Mouse (Mus musculus) embryonic facial prominence, embryonic 10.5 days (tissue): ENCODE measurements around the gene Garnl3. TPM values are rescaled to one million over a fixed set of nuclear protein-coding genes. Genes with fewer than 3 reads are reported as not detected.
"Not testable (repeated sequence)": the region's sequence is repeated elsewhere in the genome, so short reads cannot be mapped to it uniquely, and the experiment has no call there.

Experiments
- DNase-seq: peaks from one replicate; pipeline ENCODE4 v3.0.0-alpha.2; 2017; ENCODE audit warnings: low spot score
- H3K27ac ChIP-seq: fragments of 300-500 bp; sonication (generic); replicated peaks from 2 replicates; pipeline ENCODE4 v1.5.1; 2016; ENCODE audit warnings: mild to moderate bottlenecking
- H3K27me3 ChIP-seq: fragments of 300-500 bp; sonication (generic); replicated peaks from 2 replicates; pipeline ENCODE4 v1.6.1; 2016; ENCODE audit warnings: low read depth, mild to moderate bottlenecking; ENCODE audit not compliant: poor library complexity, severe bottlenecking
- H3K36me3 ChIP-seq: fragments of 300-500 bp; sonication (generic); replicated peaks from 2 replicates; pipeline ENCODE4 v1.6.1; 2016; ENCODE audit warnings: mild to moderate bottlenecking, moderate library complexity
- H3K4me1 ChIP-seq: fragments of 300-500 bp; sonication (generic); 2 replicates; pipeline ENCODE4 v1.6.1; 2016
- H3K4me3 ChIP-seq: fragments of 300-500 bp; sonication (generic); 2 replicates; pipeline ENCODE4 v1.5.1; 2016; ENCODE audit warnings: mild to moderate bottlenecking, moderate library complexity
- H3K9me3 ChIP-seq: fragments of 300-500 bp; sonication (generic); 2 replicates; pipeline ENCODE4 v1.6.1; 2016; ENCODE audit warnings: mild to moderate bottlenecking
- WGBS: fragments of 180-500 bp; shearing (Covaris S2); methylation state at CpG from one replicate; pipeline ENCODE4 v1.1.7; 2016; 5-methylcytosine and 5-hydroxymethylcytosine counted together
- polyA plus RNA-seq: library from polyadenylated mRNA; unstranded; fragments of >200 nt; fragmentation: Nextera tagmentation; extraction: Ambion mirVana; gene quantifications from 2 replicates; pipeline ENCODE4 v1.2.1, GENCODE M21; 2016

Gene Garnl3
- polyA plus RNA-seq, 1 experiment from 2014 or later, result 10.6 TPM

DNA sequence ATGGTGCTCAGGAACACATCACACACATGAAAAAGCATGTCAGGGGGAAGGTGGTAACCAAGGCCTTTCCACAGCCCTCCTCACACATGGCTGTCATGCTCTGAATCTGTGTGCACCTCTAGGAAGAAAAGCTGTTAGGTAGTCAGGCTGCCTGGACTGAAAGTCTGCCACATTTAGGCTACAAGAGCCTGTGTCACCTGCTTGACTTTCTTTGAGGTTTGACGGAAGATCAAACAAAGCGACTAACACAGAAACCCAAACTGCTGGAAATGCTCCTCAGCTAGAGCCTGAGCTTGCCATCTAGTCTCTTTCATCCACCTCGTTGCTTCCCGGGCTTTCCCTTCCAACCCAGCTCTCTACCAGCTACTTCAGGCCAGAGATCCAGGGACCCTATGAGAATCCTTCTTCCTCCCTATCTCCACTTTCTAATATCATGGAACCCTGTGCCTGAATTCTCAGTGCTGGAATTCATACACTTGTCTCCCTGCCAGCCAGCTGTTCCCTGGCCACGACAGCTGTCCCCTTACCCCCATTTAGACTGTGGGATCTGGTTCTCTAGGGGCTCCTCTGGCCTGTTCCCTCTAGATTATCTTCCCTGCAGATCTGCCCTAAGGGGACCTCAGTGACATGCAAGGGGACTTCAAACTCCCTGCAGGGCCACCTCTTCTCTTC, 98.9 kb downstream of the Garnl3 start:
- WGBS, result 79% methylated on average over 5 of the region's 5 CpGs
- Histone ChIP-seq H3K27ac (no peak overlapping the region), H3K4me1 (no peaks in the 10 kb centered on the region), H3K9me3 (no peaks in the 10 kb centered on the region), H3K4me3 (no peak overlapping the region), H3K36me3 (no peaks in the 10 kb centered on the region), H3K27me3 (no peaks in the 10 kb centered on the region)
- DNase-seq, result no peak

GRCm38 (mm10) chr2:33025040-33025439, 106.4 kb downstream of the Garnl3 start:
- no peak overlapping the region for H3K4me3 ChIP-seq
- no peaks in the 10 kb centered on the region for H3K4me1 ChIP-seq
- H3K36me3 ChIP-seq, result no peaks in the 10 kb centered on the region
- no peak overlapping the region for H3K27ac ChIP-seq
- no peak for DNase-seq
- WGBS, result 85% methylated on average over 4 of the region's 4 CpGs
- no peaks in the 10 kb centered on the region for H3K9me3 ChIP-seq
- H3K27me3 ChIP-seq, result no peaks in the 10 kb centered on the region

DNA sequence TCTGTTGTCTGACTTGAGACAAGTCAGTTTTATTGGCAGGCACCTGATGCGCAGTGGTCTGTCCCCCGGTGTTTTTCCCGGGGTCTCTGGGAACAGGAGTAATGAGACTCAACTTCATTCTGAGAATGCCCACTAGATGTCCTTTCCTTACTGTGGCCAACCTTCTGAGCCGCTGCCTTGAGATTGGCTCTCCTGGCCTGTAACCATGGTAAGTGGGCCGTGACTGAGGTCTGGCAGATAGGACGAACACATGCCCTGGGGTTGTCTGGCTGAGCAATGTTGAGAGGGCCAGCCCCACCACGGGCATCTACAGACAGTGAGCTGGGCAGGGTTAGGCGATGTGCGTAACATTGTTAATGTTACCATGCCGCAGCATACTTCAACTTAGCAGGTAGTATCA, 106.9 kb downstream of the Garnl3 start:
- Histone ChIP-seq H3K4me3 (no peak overlapping the region), H3K4me1 (no peaks in the 10 kb centered on the region), H3K36me3 (no peaks in the 10 kb centered on the region), H3K9me3 (no peaks in the 10 kb centered on the region), H3K27ac (no peak overlapping the region), H3K27me3 (no peaks in the 10 kb centered on the region)
- DNase-seq, result no peak
- WGBS, result 72% methylated on average over 10 of the region's 10 CpGs

GRCm38 (mm10) chr2:33022846-33023245, 108.6 kb downstream of the Garnl3 start:
- H3K36me3 ChIP-seq, result no peaks in the 10 kb centered on the region
- no peak overlapping the region for H3K27ac ChIP-seq
- H3K4me3 ChIP-seq, result no peak overlapping the region
- 82% methylated on average over 6 of the region's 6 CpGs for WGBS
- no peaks in the 10 kb centered on the region for H3K27me3 ChIP-seq
- DNase-seq, result no peak
- H3K9me3 ChIP-seq, result no peaks in the 10 kb centered on the region
- no peaks in the 10 kb centered on the region for H3K4me1 ChIP-seq

- H3K9me3 ChIP-seq, result no peaks in the 10 kb centered on the region
- 9% methylated on average over 6 of the region's 6 CpGs for WGBS
- peak; percentile 81 for DNase-seq
- no peaks in the 10 kb centered on the region for H3K27me3 ChIP-seq
- H3K4me1 ChIP-seq, result no peaks in the 10 kb centered on the region
- no peaks in the 10 kb centered on the region for H3K36me3 ChIP-seq
- H3K27ac ChIP-seq, result no peak overlapping the region
- H3K4me3 ChIP-seq, result no peak overlapping the region
Measured at GRCm38 (mm10) chr2:33018026-33018425, 113.4 kb downstream of the Garnl3 start.

DNA sequence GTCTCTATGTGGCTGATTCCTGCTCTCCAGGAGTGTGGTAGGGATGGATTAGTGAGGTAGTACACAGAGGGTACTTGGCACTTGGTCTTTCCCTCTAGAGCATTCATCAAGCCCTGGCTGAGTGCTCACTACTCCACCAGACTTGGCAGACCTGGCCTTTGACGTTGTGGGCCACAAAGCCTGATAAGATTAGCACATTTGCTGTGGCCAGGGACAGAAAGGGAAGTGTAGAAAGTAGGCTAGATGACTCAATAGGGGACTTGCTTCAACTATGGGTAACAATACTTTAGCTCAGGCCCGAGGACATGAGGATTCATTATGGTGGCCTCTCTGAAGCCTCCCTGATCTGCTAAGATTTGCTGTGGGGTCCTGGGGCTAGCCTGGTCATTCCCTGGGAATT, 114.3 kb downstream of the Garnl3 start:
- H3K9me3 ChIP-seq, result no peaks in the 10 kb centered on the region
- H3K4me3 ChIP-seq, result no peak overlapping the region
- H3K4me1 ChIP-seq, result no peaks in the 10 kb centered on the region
- no peaks in the 10 kb centered on the region for H3K27me3 ChIP-seq
- no peak overlapping the region for H3K27ac ChIP-seq
- H3K36me3 ChIP-seq, result no peaks in the 10 kb centered on the region
- WGBS, result 80% methylated on average over 2 of the region's 2 CpGs
- DNase-seq, result no peak

DNA sequence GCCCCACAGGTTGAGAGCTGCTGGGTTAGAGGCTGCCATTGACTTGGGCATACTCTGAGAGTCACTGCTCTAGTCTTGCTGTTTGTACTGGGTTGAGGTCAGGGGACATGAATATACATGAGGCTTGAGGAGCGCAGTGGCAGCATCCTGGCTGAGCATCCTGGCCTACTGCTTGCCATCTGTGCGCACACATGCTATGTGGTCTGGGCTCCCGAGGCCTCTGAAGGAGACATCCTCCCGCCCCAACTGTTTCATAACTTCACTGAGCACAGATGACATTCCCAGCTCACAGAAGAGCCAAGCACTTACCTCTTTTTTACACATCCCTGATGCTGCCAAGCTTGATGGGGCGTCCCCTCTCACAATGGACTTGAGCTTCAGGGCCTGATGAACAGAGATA, 116.6 kb downstream of the Garnl3 start:
- no peak for DNase-seq
- WGBS, result 86% methylated on average over 5 of the region's 5 CpGs
- no peak overlapping the region for H3K27ac ChIP-seq

DNA sequence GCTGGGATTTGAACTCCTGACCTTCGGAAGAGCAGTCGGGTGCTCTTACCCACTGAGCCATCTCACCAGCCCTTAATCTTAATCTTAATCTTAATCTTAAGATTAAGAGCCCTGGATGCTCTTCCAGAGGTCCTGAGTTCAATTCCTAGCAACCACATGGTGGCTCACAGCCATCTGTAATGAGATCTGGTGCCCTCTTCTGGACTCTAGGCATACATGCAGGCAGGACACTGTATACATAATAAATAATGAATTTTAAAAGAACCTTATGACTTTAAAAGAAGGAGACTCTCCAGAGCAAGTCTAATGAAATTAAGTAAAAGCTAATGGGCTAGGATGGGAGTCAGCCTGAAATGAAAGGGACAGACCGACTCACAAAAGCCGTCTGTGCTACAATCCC, 122.4 kb downstream of the Garnl3 start:
- H3K4me3 ChIP-seq, DNase-seq, H3K36me3 ChIP-seq, H3K27ac ChIP-seq, H3K27me3 ChIP-seq, H3K9me3 ChIP-seq, H3K4me1 ChIP-seq: not testable (repeated sequence)
- WGBS, result 87% methylated on average over 4 of the region's 4 CpGs

More for the DNA sequence above, 116.6 kb downstream of the Garnl3 start:
- no peak overlapping the region for H3K4me3 ChIP-seq
- no peaks in the 10 kb centered on the region for H3K36me3 ChIP-seq
- no peaks in the 10 kb centered on the region for H3K27me3 ChIP-seq
- H3K4me1 ChIP-seq, result no peaks in the 10 kb centered on the region
- no peaks in the 10 kb centered on the region for H3K9me3 ChIP-seq

- Histone ChIP-seq H3K27me3 (no peaks in the 10 kb centered on the region), H3K4me1 (no peaks in the 10 kb centered on the region), H3K36me3 (no peaks in the 10 kb centered on the region), H3K27ac (no peak overlapping the region), H3K9me3 (no peaks in the 10 kb centered on the region), H3K4me3 (no peak overlapping the region)
- no peak for DNase-seq
- WGBS, result 81% methylated on average over 5 of the region's 5 CpGs
Measured at GRCm38 (mm10) chr2:33005041-33005440, 126.4 kb downstream of the Garnl3 start.

DNA sequence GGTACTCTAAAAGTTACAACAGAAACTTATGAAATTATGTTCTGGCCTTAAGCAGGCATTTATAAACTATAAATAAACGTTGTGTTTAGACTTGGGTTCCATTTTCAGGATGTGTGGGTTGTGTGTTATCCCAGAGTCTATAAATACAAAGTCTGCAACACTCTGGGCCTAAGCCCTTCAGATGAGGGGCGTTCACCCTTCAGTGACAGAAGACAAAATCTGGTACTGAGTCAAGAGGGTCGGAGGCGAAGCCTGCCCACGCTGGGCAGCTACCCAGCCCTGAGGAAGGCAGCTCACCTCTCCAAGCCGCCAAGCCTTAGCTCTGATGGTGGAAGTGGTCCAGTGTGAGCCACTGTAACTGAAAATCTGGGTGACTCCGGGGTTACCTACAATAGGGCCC, 129.3 kb downstream of the Garnl3 start:
- H3K9me3 ChIP-seq, result no peaks in the 10 kb centered on the region
- H3K27me3 ChIP-seq, result no peaks in the 10 kb centered on the region
- H3K36me3 ChIP-seq, result no peaks in the 10 kb centered on the region
- no peaks in the 10 kb centered on the region for H3K4me1 ChIP-seq
- H3K27ac ChIP-seq, result no peak overlapping the region
- no peak overlapping the region for H3K4me3 ChIP-seq
- WGBS, result 82% methylated on average over 7 of the region's 7 CpGs
- DNase-seq, result no peak

DNA sequence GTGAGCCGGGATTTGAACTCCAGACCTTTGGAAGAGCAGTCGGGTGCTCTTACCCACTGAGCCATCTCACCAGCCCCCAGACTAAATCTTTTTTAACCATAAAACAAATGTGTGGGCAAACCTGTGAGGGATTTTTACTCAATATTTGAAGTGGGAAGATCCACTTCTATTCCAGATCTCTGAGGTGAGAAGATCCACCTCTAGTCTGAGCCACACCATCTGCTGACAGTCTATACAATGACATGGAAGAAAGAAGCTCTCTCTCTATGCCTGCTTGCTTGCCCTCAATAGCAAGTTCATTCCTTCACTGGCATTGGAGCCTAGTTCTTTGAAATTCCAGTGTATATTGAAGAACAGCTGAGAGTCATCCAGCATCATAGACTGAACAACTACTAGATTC, 131.7 kb downstream of the Garnl3 start:
- H3K27ac ChIP-seq, result no peak overlapping the region
- 0 out of 2 replicates have a peak, but pooled peaks cover 3% of the 10 kb centered on the region for H3K4me1 ChIP-seq
- no peaks in the 10 kb centered on the region for H3K27me3 ChIP-seq
- DNase-seq, result no peak
- 92% methylated on average over 2 of the region's 2 CpGs for whole genome bisulfite sequencing
- no peaks in the 10 kb centered on the region for H3K36me3 ChIP-seq
- no peaks in the 10 kb centered on the region for H3K9me3 ChIP-seq
- H3K4me3 ChIP-seq, result no peak overlapping the region

GRCm38 (mm10) chr2:32997792-32998191, 133.7 kb downstream of the Garnl3 start:
- no peak for DNase-seq
- Histone ChIP-seq H3K4me3 (no peak overlapping the region), H3K9me3 (no peaks in the 10 kb centered on the region), H3K36me3 (no peaks in the 10 kb centered on the region), H3K27me3 (no peaks in the 10 kb centered on the region), H3K27ac (no peak overlapping the region), H3K4me1 (0 out of 2 replicates have a peak, but pooled peaks cover 3% of the 10 kb centered on the region)
- 79% methylated on average over 4 of the region's 4 CpGs for WGBS

DNA sequence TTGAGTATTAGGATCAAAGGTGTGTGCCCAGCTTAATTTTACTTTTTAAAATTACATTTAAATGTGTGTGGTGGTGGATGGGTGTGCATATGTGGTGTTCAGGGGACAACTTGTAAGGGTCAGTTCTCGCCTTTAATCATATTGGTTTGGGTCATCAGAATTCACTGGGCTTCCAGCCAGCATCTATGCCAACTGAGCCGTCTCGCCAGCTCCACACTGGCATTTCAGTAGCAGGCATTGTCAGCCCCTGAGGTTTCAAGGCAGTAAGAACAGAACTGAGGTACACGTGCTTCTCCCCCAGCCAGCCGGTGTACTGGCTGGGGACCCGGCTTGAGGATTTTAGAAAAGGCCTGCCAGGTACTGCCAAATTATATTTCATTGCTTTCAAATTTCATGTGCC, 134.4 kb downstream of the Garnl3 start:
- no peak overlapping the region for H3K4me3 ChIP-seq

More for the DNA sequence above, 134.4 kb downstream of the Garnl3 start:
- H3K36me3 ChIP-seq, result no peaks in the 10 kb centered on the region
- no peaks in the 10 kb centered on the region for H3K9me3 ChIP-seq
- H3K27ac ChIP-seq, result no peak overlapping the region
- 76% methylated on average over 6 of the region's 6 CpGs for WGBS
- peaks cover 6% of the 10 kb centered on the region for H3K4me1 ChIP-seq
- no peak for DNase-seq
- no peaks in the 10 kb centered on the region for H3K27me3 ChIP-seq
